Mouse (Mus musculus) induced T-regulatory cell, adult 2 months (primary cell): ENCODE results near the gene Tab1.
A peak's percentile ranks its signal among the peaks of the same experiment; 100 is the strongest.

ENCODE experiments used
- DNase-seq: peaks from one replicate; pipeline ENCODE4 v3.0.0-alpha.2; 2012; ENCODE audit warnings: low read depth

Tab1 gene

GRCm38 (mm10) chr15:80137945-80138791 lies 5.2 kb downstream of the Tab1 start:
- DNase-seq: no peak

GRCm38 (mm10) chr15:80140302-80140701 lies 7.4 kb downstream of the Tab1 start:
- DNase-seq: no peak

GRCm38 (mm10) chr15:80140878-80141277 lies 8.0 kb downstream of the Tab1 start:
- DNase-seq: no peak

- peak; percentile 50 for DNase-seq
Observed at GRCm38 (mm10) chr15:80142130-80142529, 9.2 kb downstream of the Tab1 start.

- no peak for DNase-seq
Observed at GRCm38 (mm10) chr15:80143760-80144159, 10.8 kb downstream of the Tab1 start.

- no peak for DNase-seq
Observed at GRCm38 (mm10) chr15:80145397-80145796, 12.5 kb downstream of the Tab1 start.

- DNase-seq: no peak
Observed at GRCm38 (mm10) chr15:80146153-80146552, 13.2 kb downstream of the Tab1 start.

- no peak for DNase-seq
Observed at GRCm38 (mm10) chr15:80147090-80147489, 14.2 kb downstream of the Tab1 start.

GRCm38 (mm10) chr15:80147511-80147910 lies 14.6 kb downstream of the Tab1 start:
- DNase-seq: no peak

GRCm38 (mm10) chr15:80148565-80148964 lies 15.6 kb downstream of the Tab1 start:
- DNase-seq: no peak

- peak; percentile 44 for DNase-seq
Observed at GRCm38 (mm10) chr15:80149517-80149916, 16.6 kb downstream of the Tab1 start.

- no peak for DNase-seq
Observed at GRCm38 (mm10) chr15:80152663-80153062, 19.7 kb downstream of the Tab1 start.

GRCm38 (mm10) chr15:80153757-80154156 lies 20.8 kb downstream of the Tab1 start:
- DNase-seq: no peak

GRCm38 (mm10) chr15:80155707-80156106 lies 22.8 kb downstream of the Tab1 start:
- no peak for DNase-seq

- no peak for DNase-seq
Observed at GRCm38 (mm10) chr15:80157197-80157943, 24.4 kb downstream of the Tab1 start.

GRCm38 (mm10) chr15:80158001-80158706 lies 25.2 kb downstream of the Tab1 start:
- DNase-seq: no peak

- DNase-seq: no peak
Observed at GRCm38 (mm10) chr15:80158707-80159090, 25.8 kb downstream of the Tab1 start.

GRCm38 (mm10) chr15:80159286-80159901 lies 26.5 kb downstream of the Tab1 start:
- DNase-seq: no peak

- DNase-seq: no peak
Observed at GRCm38 (mm10) chr15:80160223-80160622, 27.3 kb downstream of the Tab1 start.

GRCm38 (mm10) chr15:80160726-80161125 lies 27.8 kb downstream of the Tab1 start:
- DNase-seq: no peak

GRCm38 (mm10) chr15:80161199-80161598 lies 28.3 kb downstream of the Tab1 start:
- DNase-seq: no peak

GRCm38 (mm10) chr15:80162401-80162964 lies 29.6 kb downstream of the Tab1 start:
- no peak for DNase-seq
